Mouse (Mus musculus) liver, embryonic 11.5 days (tissue): Measurements from ENCODE around the gene Ints13. TPM values are rescaled to one million over a fixed set of nuclear protein-coding genes. Genes with fewer than 3 reads are reported as not detected.

Experiments used
- ATAC-seq: fragments of 200-750 bp; cut with Nextera tagmentation; replicated peaks from 2 replicates; pipeline ENCODE4 v1.8.0; 2017; ENCODE audit warnings: moderate number of reproducible peaks, mild to moderate bottlenecking, moderate TSS enrichment, moderate library complexity; ENCODE audit not compliant: low FRiP score
- DNase-seq: peaks from one replicate; pipeline ENCODE4 v3.0.0-alpha.2; 2017; ENCODE audit warnings: low spot score
- H3K27ac ChIP-seq: fragments of 300-500 bp; sonication (generic); 2 replicates; pipeline ENCODE4 v1.5.1; 2014; ENCODE audit warnings: mild to moderate bottlenecking, low read depth, low read length, control low read depth
- H3K27me3 ChIP-seq: fragments of 300-500 bp; sonication (generic); replicated peaks from 2 replicates; pipeline ENCODE4 v1.6.1; 2014; ENCODE audit warnings: low read length, mixed read lengths; ENCODE audit not compliant: control insufficient read depth, insufficient read depth
- H3K36me3 ChIP-seq: fragments of 300-500 bp; sonication (generic); 2 replicates; pipeline ENCODE4 v1.6.1; 2014; ENCODE audit warnings: mild to moderate bottlenecking, low read length, moderate library complexity, mixed read lengths; ENCODE audit not compliant: control insufficient read depth, insufficient read depth
- H3K4me1 ChIP-seq: fragments of 300-500 bp; sonication (generic); replicated peaks from 2 replicates; pipeline ENCODE4 v1.6.1; 2014; ENCODE audit warnings: low read length, mixed read lengths; ENCODE audit not compliant: control insufficient read depth, insufficient read depth
- H3K4me2 ChIP-seq: fragments of 300-500 bp; sonication (generic); 2 replicates; pipeline ENCODE4 v1.6.1; 2014; ENCODE audit warnings: mild to moderate bottlenecking, control low read depth, moderate library complexity
- H3K4me3 ChIP-seq: fragments of 300-500 bp; sonication (generic); 2 replicates; pipeline ENCODE4 v1.5.1; 2014; ENCODE audit warnings: low read depth, low read length, control low read depth
- H3K9ac ChIP-seq: fragments of 300-500 bp; sonication (generic); 2 replicates; pipeline ENCODE4 v1.6.1; 2014; ENCODE audit warnings: low read depth, low read length, control low read depth
- H3K9me3 ChIP-seq: fragments of 300-500 bp; sonication (generic); 2 replicates; pipeline ENCODE4 v1.6.1; 2016; ENCODE audit warnings: low read length, inconsistent platforms, mixed read lengths; ENCODE audit not compliant: control insufficient read depth
- WGBS: fragments of 180-500 bp; shearing (Covaris S2); extraction: QIAGEN DNeasy Blood & Tissue Kit; methylation state at CpG from one replicate; pipeline ENCODE4 v1.1.7; 2014; 5-methylcytosine and 5-hydroxymethylcytosine counted together
- polyA plus RNA-seq: library from polyadenylated mRNA; unstranded; fragments of >200 nt; fragmentation: Nextera tagmentation; extraction: Ambion mirVana; gene quantifications from 2 replicates; pipeline ENCODE4 v1.2.1, GENCODE M21; 2014

The Ints13 gene
- polyA plus RNA-seq, 1 experiment from 2014 or later, result 69.9 TPM

DNA sequence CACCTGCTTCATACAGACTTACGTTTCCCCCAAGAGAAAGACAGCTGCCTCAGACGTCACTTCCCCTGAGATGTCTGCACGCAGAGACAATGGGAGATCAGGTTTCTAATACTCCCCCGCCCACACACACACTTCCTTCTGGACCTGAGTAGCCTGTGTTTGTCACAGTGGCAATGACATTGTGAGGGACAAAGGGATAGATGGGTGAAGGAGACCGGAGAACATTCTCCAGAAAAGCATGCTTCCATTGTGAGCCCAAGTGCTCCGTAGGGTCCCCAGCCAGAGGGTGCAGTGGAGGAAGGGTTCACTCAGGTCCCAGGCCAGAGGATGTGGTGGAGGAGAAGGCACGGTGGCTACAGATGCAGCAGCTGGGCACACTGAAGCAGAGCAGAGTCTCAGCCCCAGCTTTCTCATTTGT, 63.1 kb downstream of the Ints13 start:
- 47% methylated on average over 7 of the region's 7 CpGs for WGBS
- Histone ChIP-seq H3K27me3 (no peaks in the 10 kb centered on the region), H3K27ac (no peak overlapping the region), H3K4me2 (no peak overlapping the region), H3K9me3 (no peaks in the 10 kb centered on the region), H3K36me3 (no peaks in the 10 kb centered on the region), H3K4me1 (peaks cover 4% of the 10 kb centered on the region; the same call in 1 of the 2 replicates), H3K9ac (no peak overlapping the region), H3K4me3 (no peak overlapping the region)
- DNase-seq (no peak), ATAC-seq (no peak)

DNA sequence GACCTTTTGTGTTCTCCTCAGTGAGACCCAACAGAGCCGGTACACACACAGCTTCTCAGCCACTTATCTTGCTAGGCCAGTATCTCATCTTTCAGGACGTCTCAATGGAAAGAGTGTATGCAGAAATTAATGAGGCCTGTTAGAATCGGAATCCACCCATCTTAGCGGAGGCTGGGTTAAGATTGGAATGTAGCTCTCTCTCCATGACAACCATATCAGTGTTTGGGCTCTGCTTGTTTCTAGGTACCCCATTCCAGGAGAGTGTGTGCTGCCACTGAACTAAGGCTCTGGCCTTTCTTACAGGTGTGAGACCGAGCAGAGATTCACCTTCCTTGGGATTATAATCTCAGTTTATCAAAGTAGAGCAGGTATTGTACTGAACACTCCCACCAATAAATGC, 63.7 kb downstream of the Ints13 start:
- DNase-seq (no peak), ATAC-seq (no peak)
- Histone ChIP-seq H3K27me3 (no peaks in the 10 kb centered on the region), H3K9ac (no peak overlapping the region), H3K4me2 (no peak overlapping the region), H3K4me3 (no peak overlapping the region), H3K4me1 (peaks cover 4% of the 10 kb centered on the region; the same call in 1 of the 2 replicates), H3K36me3 (no peaks in the 10 kb centered on the region), H3K9me3 (no peaks in the 10 kb centered on the region), H3K27ac (no peak overlapping the region)
- 49% methylated on average over 5 of the region's 5 CpGs for WGBS

DNA sequence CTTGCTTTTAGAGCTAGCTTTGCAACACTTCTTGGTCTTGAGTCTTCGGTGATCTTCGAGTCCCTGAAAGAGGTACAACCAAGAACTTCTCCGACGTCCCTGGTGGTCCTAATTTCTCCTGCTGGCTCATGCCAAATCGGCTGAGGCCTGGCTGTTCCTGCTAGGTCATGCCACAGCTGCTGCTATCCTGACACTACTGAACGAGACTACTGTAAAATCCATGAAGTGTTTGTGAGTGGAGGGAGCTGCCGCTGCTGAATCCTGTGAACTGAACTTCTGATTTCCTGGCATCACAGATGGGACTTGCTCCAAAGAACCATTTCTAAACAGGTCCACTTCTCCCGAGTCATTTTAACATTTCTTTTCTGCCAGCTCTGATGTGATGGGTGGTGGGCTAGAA, 64.3 kb downstream of the Ints13 start:
- Histone ChIP-seq H3K27ac (no peak overlapping the region), H3K4me3 (no peak overlapping the region), H3K4me1 (peaks cover 4% of the 10 kb centered on the region; the same call in 1 of the 2 replicates), H3K36me3 (no peaks in the 10 kb centered on the region), H3K9me3 (no peaks in the 10 kb centered on the region), H3K4me2 (no peak overlapping the region), H3K9ac (no peak overlapping the region), H3K27me3 (no peaks in the 10 kb centered on the region)
- ATAC-seq (no peak), DNase-seq (no peak)
- 80% methylated on average over 8 of the region's 8 CpGs for WGBS

DNA sequence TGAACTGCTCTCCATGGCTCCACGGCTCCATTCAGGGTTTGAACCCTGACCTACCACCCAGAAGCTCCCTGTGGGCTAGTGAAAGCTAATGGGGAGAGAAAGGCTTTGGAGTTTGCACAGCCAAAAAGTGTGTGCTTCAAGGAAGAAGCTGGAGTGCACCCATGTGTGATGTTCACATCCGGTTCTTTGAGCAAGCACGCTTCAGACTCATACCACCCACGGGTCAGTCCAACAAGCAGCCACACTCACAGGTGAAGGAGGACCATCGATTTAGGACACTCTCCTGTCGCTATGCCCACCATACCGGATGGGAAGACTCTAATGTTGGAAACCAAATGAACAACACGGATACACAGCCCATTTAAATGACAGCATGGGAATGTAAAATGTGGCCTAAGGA, 66.1 kb downstream of the Ints13 start:
- Histone ChIP-seq H3K27me3 (no peaks in the 10 kb centered on the region), H3K4me2 (no peak overlapping the region), H3K9ac (no peak overlapping the region), H3K27ac (no peak overlapping the region), H3K4me1 (peaks cover 4% of the 10 kb centered on the region; the same call in 1 of the 2 replicates), H3K9me3 (no peaks in the 10 kb centered on the region), H3K4me3 (no peak overlapping the region), H3K36me3 (no peaks in the 10 kb centered on the region)
- ATAC-seq (no peak), DNase-seq (no peak)
- WGBS, result 83% methylated on average over 8 of the region's 8 CpGs

DNA sequence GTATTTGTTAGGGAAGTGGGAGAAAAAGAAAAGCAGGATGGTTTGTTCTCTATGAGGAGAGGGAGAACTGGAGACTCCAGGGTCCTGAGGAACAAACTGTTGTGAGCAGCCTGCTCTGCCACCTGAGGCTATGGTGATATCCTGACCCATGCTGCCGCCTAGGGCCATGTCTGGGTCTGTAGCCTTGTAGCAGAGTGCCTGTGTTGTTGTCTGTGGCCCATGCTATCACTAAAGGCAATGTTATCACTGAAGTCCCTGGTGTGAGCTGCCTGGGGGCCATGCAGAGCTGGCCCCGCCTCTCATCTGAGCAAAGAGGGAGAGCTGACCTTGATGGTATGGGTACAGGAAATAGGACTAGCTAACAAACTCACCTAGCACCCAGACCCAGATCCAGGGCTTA, 67.7 kb downstream of the Ints13 start:
- Histone ChIP-seq H3K4me3 (no peak overlapping the region), H3K9me3 (no peaks in the 10 kb centered on the region), H3K4me2 (no peak overlapping the region), H3K4me1 (peaks cover 4% of the 10 kb centered on the region; the same call in 1 of the 2 replicates), H3K27ac (no peak overlapping the region), H3K9ac (no peak overlapping the region; the same call in 1 of the 2 replicates), H3K27me3 (no peaks in the 10 kb centered on the region), H3K36me3 (no peaks in the 10 kb centered on the region)
- DNase-seq (no peak), ATAC-seq (peak; percentile 84)
- WGBS, result 50% methylated on average over 2 of the region's 2 CpGs

DNA sequence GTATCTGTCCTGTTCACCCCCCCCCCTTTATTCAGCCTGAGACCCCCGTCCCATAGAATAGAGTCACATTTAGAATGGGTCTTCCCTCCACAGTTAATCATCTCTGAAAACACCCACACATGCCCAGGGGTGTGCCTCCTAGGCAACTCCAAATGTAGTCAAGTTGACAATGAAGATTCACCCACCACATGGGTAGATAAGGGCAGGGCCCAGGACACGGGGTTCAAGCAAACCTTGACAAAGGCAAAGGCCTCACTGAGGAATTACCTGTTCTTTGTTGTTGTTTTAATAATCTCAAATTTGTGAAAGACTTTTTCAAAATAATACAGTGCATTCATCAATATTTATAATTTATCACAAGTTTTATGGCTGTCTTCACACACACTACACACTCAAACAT, 73.2 kb downstream of the Ints13 start:
- Histone ChIP-seq H3K9ac (no peak overlapping the region), H3K9me3 (no peaks in the 10 kb centered on the region), H3K4me1 (peaks cover 5% of the 10 kb centered on the region; the same call in 1 of the 2 replicates), H3K27ac (no peak overlapping the region), H3K4me2 (no peak overlapping the region), H3K4me3 (no peak overlapping the region), H3K36me3 (no peaks in the 10 kb centered on the region), H3K27me3 (peaks cover 18% of the 10 kb centered on the region)
- DNase-seq (no peak), ATAC-seq (no peak)
- 68% methylated on average over 2 of the region's 2 CpGs for WGBS

DNA sequence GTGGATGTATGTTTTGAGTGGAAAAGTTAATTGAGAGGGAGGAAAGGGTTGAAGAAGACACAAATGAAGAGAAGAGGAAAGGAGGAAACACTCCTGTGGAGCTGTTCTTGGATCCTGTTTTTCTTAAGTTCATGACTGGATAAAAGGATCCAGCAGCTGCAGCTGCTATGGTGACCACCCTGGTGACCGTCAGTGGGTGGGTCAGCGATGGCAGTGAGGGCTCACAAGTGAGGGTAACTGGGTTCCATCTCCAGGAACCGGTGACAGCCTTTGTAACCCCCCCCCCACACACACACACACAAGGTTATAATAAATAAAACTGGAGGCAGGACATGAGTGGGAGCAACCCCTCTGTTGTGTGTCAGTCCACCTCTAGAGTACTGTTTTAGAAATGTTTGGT, 74.8 kb downstream of the Ints13 start:
- ATAC-seq (no peak), DNase-seq (no peak)
- Histone ChIP-seq H3K9me3 (no peaks in the 10 kb centered on the region), H3K36me3 (no peaks in the 10 kb centered on the region), H3K27ac (no peak overlapping the region), H3K4me2 (peak overlapping the region; percentile 99), H3K4me3 (peak overlapping the region; percentile 72), H3K9ac (no peak overlapping the region), H3K27me3 (peaks cover 18% of the 10 kb centered on the region), H3K4me1 (peaks cover 5% of the 10 kb centered on the region; the same call in 1 of the 2 replicates)
- 46% methylated on average over 3 of the region's 3 CpGs for WGBS

DNA sequence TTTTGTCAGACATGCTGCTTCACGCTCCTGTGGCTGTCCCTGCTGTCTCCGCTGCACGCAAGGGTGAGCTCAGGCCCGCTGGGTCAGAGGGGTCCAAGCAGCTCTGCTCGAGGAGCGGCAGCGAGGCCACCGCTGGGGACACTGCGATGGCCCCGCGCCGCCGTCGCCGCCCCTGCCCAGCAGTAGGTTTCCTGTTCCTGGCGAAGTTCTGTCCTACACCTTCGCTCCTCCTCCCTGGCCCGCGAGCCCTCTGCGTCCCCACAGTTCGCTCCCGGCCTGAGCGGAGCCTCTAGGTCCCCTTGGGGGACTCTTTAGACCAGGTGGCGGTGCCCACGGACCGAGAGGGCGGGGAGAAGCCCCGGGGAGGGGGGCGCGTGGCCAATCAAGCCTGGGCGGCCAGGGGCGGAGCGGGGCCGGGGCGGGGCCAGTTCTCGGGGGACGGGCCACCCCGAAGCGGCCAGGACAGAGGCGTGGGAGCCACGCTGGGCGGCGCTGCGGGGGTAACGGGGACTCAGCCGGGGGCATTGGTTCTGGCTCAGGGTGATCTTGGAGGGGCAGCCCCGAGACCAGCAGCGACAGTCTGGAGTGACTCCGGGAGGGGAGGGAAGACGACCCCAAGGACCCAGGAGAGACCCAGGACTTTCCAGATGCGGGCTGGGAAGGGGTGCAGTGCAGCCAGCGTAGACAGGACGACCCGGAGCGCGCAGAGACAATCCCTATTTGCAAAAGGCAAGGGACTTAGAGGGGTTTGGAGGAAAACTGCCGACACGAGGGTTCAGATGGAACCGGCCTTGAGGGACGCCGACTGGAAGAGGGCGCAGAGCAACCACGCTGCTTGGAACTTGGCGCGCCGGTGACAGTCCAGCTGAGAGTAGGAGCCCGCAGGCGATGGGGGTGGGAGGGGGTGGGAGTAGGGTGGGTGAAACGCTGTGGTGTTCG, 75.5 kb downstream of the Ints13 start, which contains the start of gene Itpr2:
Gene Itpr2 (minus strand): TSS at position 358 of the 939 bp plus-strand sequence.
- under 1% methylated on average over 69 of the region's 70 CpGs for WGBS
- no peaks in the 10 kb centered on the region for H3K9me3 ChIP-seq
- H3K27me3 ChIP-seq, result peaks cover 18% of the 10 kb centered on the region
- H3K9ac ChIP-seq, result peak within 1 kb of the TSS; percentile 64
- H3K4me2 ChIP-seq, result peak within 1 kb of the TSS; percentile 99
- DNase-seq, result peak; percentile 86
- H3K4me1 ChIP-seq, result peaks cover 5% of the 10 kb centered on the region; the same call in 1 of the 2 replicates
- no peaks in the 10 kb centered on the region for H3K36me3 ChIP-seq
- ATAC-seq, result peak; percentile 93
- H3K27ac ChIP-seq, result peak within 1 kb of the TSS; percentile 41; the same call in 1 of the 2 replicates
- H3K4me3 ChIP-seq, result peak within 1 kb of the TSS; percentile 72
